Mouse (Mus musculus): ENCODE measurements around the gene Tfap2e. TPM values are rescaled to one million over a fixed set of nuclear protein-coding genes. Genes with fewer than 3 reads are reported as not detected.
A peak's percentile ranks its signal among the peaks of the same experiment; 100 is the strongest.

The Tfap2e gene
- polyA plus RNA-seq, 1 experiment from 2014 or later, result 0.14 TPM

DNA sequence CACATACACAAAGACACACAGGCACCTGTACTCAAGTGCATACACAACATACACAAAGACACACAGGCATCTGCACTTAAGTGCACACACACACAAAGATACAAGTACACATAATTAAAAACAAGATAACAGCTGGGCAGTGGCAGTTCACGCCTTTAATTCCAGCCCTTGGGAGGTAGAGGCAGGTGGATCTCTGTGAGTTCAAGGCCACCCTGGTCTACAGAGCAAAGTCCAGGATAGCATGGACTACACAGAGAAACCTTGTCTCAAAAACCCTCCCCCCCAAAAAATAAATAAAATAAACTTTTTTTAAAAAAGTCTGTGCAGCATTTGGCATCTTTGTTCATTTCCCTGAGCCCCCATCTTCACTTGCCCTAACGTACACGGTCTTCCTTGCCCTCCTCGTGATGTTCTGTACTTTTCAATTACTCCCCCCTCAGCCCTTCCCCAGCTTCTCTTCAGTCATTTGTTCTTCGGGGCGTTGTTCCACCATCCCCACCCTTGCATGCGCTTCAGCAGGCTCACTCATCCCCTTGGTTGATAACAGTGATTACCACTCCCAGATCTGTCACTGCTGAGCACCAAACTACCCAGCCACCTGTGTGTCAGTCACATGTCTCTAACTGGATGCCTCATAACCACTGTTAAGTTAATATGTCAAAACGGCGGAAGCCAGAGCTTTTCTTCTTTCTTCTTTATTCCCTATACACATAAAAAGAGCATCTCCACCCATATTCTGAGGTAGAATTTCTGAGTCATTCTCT lies 33.9 kb upstream of the Tfap2e start:
- ATAC-seq, result no peak
- Histone ChIP-seq H3K4me3 (ENCODE audit: low read length) (no peak overlapping the region), H3K4me2 (ENCODE audit: low read length) (no peak overlapping the region), H3K9me3 (ENCODE audit: control insufficient read depth, low read length) (no peaks in the 10 kb centered on the region), H3K36me3 (ENCODE audit: control insufficient read depth, insufficient read depth, low read length) (peaks cover 3% of the 10 kb centered on the region; the same call in 1 of the 2 replicates), H3K27me3 (replicated peaks; ENCODE audit: control insufficient read depth, insufficient read depth, low read length) (no peaks in the 10 kb centered on the region), H3K27ac (ENCODE audit: low read depth, low read length) (no peak overlapping the region), H3K4me1 (ENCODE audit: control insufficient read depth, insufficient read depth, low read depth, low read length) (no peaks in the 10 kb centered on the region), H3K9ac (ENCODE audit: low read depth, low read length) (no peak overlapping the region)
- 91% methylated on average over 9 of the region's 9 CpGs for WGBS

DNA sequence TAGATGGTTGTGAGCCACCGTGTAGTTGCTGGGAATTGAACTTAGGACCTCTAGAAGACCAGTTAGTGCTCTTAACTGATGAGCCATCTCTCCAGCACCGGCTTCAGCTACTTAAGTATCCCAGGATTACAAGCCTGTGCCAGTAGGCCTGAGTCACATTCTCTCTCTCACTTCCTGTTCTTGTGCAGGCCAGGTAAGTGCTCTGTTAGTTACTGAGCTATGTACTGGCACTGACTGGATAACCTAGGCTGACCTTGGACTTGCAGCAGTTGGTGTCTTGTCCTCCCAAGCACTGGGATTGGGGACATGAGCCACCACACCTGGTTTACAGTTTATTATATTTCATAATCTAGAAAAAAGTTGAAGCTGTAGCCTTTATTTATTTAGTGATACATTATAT lies 27.4 kb upstream of the Tfap2e start:
- no peak overlapping the region for H3K4me2 ChIP-seq (ENCODE audit: low read length)
- H3K27ac ChIP-seq (ENCODE audit: low read depth, low read length), result no peak overlapping the region
- no peaks in the 10 kb centered on the region for H3K4me1 ChIP-seq (ENCODE audit: control insufficient read depth, insufficient read depth, low read depth, low read length)
- WGBS, result 88% methylated on average over 2 of the region's 2 CpGs
- H3K36me3 ChIP-seq (ENCODE audit: control insufficient read depth, insufficient read depth, low read length), result peaks cover 12% of the 10 kb centered on the region
- H3K9me3 ChIP-seq (ENCODE audit: control insufficient read depth, low read length), result no peaks in the 10 kb centered on the region
- no peak overlapping the region for H3K4me3 ChIP-seq (ENCODE audit: low read length)
- no peaks in the 10 kb centered on the region for H3K27me3 ChIP-seq (replicated peaks; ENCODE audit: control insufficient read depth, insufficient read depth, low read length)
- H3K9ac ChIP-seq (ENCODE audit: low read depth, low read length), result no peak overlapping the region
- ATAC-seq, result no peak

DNA sequence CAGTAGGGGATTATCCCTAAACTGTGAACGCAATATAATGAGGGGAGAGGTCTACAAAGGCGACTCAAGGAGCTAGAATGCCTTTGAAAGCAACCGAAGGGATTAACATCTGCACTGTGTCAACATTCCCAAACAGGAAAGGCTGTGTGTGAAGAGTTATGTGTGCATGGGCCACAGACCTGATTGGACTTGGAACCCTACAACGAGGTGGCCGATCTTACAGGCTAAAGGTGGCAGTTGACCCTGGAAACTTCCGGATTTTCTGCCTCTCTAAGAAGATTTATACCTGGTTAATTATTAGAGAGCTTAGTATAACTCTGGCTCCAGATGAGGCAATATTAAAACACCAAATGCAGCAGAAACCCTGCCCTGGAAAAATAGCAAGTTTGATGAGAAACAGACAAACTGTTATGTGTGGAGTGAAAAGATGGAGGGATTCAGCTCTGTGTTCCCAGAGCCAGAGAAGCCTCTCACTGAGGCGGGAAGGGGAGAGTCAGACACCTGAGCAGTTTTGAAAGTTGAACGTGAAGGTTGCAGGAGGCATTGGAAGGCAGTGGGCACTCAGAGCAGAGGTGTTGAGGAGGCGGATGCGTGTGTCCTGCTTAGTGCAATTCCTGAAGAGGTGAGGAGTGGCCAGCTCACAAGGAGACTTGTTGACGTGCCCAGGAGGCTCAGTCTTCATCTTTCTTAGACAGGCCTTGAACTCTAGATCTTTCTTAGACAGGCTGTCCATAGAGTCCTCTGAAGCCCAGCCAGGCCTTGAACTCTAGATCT lies 26.7 kb upstream of the Tfap2e start:
- Histone ChIP-seq H3K4me2 (ENCODE audit: low read length) (no peak overlapping the region), H3K9ac (ENCODE audit: low read depth, low read length) (no peak overlapping the region), H3K27ac (ENCODE audit: low read depth, low read length) (no peak overlapping the region), H3K4me1 (ENCODE audit: control insufficient read depth, insufficient read depth, low read depth, low read length) (no peaks in the 10 kb centered on the region), H3K9me3 (ENCODE audit: control insufficient read depth, low read length) (no peaks in the 10 kb centered on the region), H3K36me3 (ENCODE audit: control insufficient read depth, insufficient read depth, low read length) (peaks cover 10% of the 10 kb centered on the region), H3K27me3 (replicated peaks; ENCODE audit: control insufficient read depth, insufficient read depth, low read length) (no peaks in the 10 kb centered on the region), H3K4me3 (ENCODE audit: low read length) (no peak overlapping the region)
- no peak for ATAC-seq
- 79% methylated on average over 11 of the region's 11 CpGs for WGBS

DNA sequence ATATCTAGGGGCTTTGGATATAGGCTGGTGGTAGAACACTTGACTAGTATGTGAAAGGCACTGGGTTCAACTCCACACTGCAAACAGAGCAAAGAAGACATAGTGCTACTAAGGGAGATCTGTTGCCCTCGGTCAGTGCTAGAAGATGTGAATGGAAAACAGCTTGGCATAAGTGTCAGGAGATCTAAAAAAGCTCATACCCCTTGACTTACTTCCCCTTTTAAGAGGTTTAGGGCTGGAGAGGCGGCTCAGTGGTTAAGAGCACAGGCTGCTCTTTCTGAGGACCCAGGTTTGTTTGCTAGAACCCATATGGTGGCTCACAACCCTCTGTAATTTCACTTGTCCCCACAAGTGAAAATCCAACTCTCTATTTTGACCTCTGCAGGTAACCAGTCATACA lies 23.4 kb upstream of the Tfap2e start:
- Histone ChIP-seq H3K36me3 (ENCODE audit: control insufficient read depth, insufficient read depth, low read length) (peaks cover 10% of the 10 kb centered on the region), H3K4me2 (ENCODE audit: low read length) (no peak overlapping the region), H3K4me3 (ENCODE audit: low read length) (no peak overlapping the region), H3K9me3 (ENCODE audit: control insufficient read depth, low read length) (no peaks in the 10 kb centered on the region), H3K27me3 (replicated peaks; ENCODE audit: control insufficient read depth, insufficient read depth, low read length) (no peaks in the 10 kb centered on the region), H3K9ac (ENCODE audit: low read depth, low read length) (no peak overlapping the region), H3K27ac (ENCODE audit: low read depth, low read length) (no peak overlapping the region), H3K4me1 (ENCODE audit: control insufficient read depth, insufficient read depth, low read depth, low read length) (peaks cover 12% of the 10 kb centered on the region)
- ATAC-seq, result no peak
- WGBS, result 96% methylated on average over 2 of the region's 2 CpGs

DNA sequence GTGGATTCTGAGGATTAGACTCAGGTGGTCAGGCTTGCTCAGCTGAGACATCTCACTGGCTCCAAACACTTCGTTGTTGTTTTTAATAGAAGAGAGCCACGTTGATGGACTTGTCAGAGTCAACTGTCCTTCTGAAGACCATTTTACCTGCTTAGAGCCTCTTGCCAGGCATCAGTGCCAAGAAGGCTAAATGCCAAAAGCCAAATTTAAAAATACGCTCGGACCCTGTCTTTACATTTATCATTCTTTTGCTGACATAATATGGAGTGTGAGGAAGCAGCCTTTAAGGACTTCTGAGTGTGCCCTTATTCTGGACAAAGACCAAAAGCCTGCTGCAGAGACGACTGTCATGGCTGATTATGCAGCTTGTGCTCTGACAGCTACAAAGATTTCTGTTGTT lies 22.3 kb upstream of the Tfap2e start:
- Histone ChIP-seq H3K9me3 (ENCODE audit: control insufficient read depth, low read length) (no peaks in the 10 kb centered on the region), H3K4me1 (ENCODE audit: control insufficient read depth, insufficient read depth, low read depth, low read length) (peaks cover 15% of the 10 kb centered on the region), H3K27ac (ENCODE audit: low read depth, low read length) (no peak overlapping the region), H3K4me3 (ENCODE audit: low read length) (no peak overlapping the region), H3K36me3 (ENCODE audit: control insufficient read depth, insufficient read depth, low read length) (peaks cover 10% of the 10 kb centered on the region), H3K27me3 (replicated peaks; ENCODE audit: control insufficient read depth, insufficient read depth, low read length) (no peaks in the 10 kb centered on the region), H3K9ac (ENCODE audit: low read depth, low read length) (no peak overlapping the region), H3K4me2 (ENCODE audit: low read length) (no peak overlapping the region)
- ATAC-seq, result no peak
- 86% methylated on average over 5 of the region's 5 CpGs for WGBS

DNA sequence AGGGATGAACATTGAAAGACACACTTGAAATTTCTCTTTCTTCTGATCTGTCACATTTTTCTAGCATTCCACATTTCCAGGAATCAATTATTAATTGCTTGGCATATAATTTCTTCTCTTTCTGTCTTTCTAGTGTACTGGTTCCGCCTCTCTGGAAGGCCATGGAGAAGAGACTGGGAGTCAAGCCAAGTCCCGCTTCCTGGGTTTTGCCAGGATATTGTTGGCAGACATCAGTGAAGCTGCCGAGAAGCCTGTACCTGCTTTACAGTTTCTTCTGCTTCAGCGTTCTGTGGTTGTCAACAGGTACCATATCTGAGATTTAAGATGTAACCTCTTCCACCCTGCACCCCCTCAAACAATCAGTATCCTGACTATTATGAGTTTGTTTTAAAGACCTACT lies 20.7 kb upstream of the Tfap2e start:
- peaks cover 21% of the 10 kb centered on the region for H3K4me1 ChIP-seq (ENCODE audit: control insufficient read depth, insufficient read depth, low read depth, low read length)
- no peak overlapping the region for H3K4me3 ChIP-seq (ENCODE audit: low read length)
- no peaks in the 10 kb centered on the region for H3K27me3 ChIP-seq (replicated peaks; ENCODE audit: control insufficient read depth, insufficient read depth, low read length)
- H3K27ac ChIP-seq (ENCODE audit: low read depth, low read length), result no peak overlapping the region
- no peak overlapping the region for H3K9ac ChIP-seq (ENCODE audit: low read depth, low read length)
- H3K36me3 ChIP-seq (ENCODE audit: control insufficient read depth, insufficient read depth, low read length), result peaks cover 10% of the 10 kb centered on the region
- no peaks in the 10 kb centered on the region for H3K9me3 ChIP-seq (ENCODE audit: control insufficient read depth, low read length)
- no peak for ATAC-seq
- no peak overlapping the region for H3K4me2 ChIP-seq (ENCODE audit: low read length)
- WGBS, result 64% methylated on average over 4 of the region's 4 CpGs

DNA sequence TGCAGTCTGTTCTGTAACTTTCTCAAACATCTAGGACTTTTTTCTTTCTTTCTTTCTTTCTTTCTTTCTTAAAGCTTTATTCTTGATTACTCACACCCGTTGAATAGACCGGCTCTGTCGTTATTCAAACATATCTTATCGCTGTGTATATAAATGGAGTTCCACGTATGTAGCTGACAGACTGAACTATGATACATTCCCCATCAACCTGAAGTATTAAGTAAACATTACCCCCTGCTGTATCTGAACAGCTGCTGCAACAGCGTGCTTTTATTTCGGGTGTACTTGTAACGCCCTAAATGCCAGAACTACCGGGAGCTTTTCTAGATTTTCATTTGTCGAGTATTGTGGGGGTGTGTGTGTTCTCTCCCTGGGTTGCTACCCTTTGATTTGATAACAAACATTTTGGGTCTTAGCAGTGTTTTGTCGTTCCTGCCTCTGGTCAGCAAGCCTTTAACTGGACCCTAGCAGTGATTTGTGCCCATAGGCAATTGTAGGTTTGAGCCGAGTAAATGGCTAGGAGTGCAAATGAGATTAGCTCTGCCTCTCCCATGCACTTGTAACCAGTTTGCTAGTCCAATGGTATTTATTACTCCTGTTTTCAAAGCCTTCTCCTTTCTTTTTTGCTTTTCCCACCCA lies 18.8 kb upstream of the Tfap2e start:
- Histone ChIP-seq H3K27ac (ENCODE audit: low read depth, low read length) (no peak overlapping the region), H3K9ac (ENCODE audit: low read depth, low read length) (no peak overlapping the region), H3K4me2 (ENCODE audit: low read length) (peak overlapping the region; percentile 81)

DNA sequence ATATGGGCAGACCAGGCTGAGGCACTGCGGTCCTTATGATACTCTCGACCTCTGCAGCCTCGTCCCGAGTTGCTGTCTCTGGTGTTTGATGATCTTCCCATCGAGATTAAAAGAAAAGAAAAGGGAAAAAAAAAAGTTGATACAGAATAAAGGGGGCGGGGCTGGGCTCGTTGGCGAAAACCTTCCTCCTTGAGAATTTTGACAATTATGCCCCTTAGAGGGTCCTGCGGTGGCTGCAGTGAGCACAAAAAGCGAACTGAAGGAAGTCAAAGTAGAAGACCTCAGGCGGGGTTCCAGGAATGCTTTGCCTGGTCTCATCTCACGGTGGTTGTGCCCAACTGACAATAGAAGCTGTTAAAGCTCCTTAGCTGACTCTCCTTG lies 18.2 kb upstream of the Tfap2e start:
- peaks cover 46% of the 10 kb centered on the region for H3K4me1 ChIP-seq (ENCODE audit: control insufficient read depth, insufficient read depth, low read depth, low read length)
- H3K4me2 ChIP-seq (ENCODE audit: low read length), result peak overlapping the region; percentile 81
- no peaks in the 10 kb centered on the region for H3K9me3 ChIP-seq (ENCODE audit: control insufficient read depth, low read length)
- no peaks in the 10 kb centered on the region for H3K27me3 ChIP-seq (replicated peaks; ENCODE audit: control insufficient read depth, insufficient read depth, low read length)
- H3K4me3 ChIP-seq (ENCODE audit: low read length), result peak overlapping the region; percentile 90
- ATAC-seq, result no peak
- no peaks in the 10 kb centered on the region for H3K36me3 ChIP-seq (ENCODE audit: control insufficient read depth, insufficient read depth, low read length)
- under 1% methylated on average over 12 of the region's 12 CpGs for WGBS
- H3K27ac ChIP-seq (ENCODE audit: low read depth, low read length), result peak overlapping the region; percentile 99
- peak overlapping the region; percentile 98 for H3K9ac ChIP-seq (ENCODE audit: low read depth, low read length)

More for the DNA sequence above, 18.8 kb upstream of the Tfap2e start:
- Histone ChIP-seq H3K36me3 (ENCODE audit: control insufficient read depth, insufficient read depth, low read length) (peaks cover 6% of the 10 kb centered on the region), H3K9me3 (ENCODE audit: control insufficient read depth, low read length) (no peaks in the 10 kb centered on the region), H3K27me3 (replicated peaks; ENCODE audit: control insufficient read depth, insufficient read depth, low read length) (no peaks in the 10 kb centered on the region), H3K4me3 (ENCODE audit: low read length) (peak overlapping the region; percentile 90), H3K4me1 (ENCODE audit: control insufficient read depth, insufficient read depth, low read depth, low read length) (peaks cover 40% of the 10 kb centered on the region)
- 42% methylated on average over 12 of the region's 12 CpGs for WGBS
- no peak for ATAC-seq
